Mouse (Mus musculus) neural tube, embryonic 11.5 days (tissue): ENCODE measurements around the gene Sptbn4. TPM values are rescaled to one million over a fixed set of nuclear protein-coding genes. Genes with fewer than 3 reads are reported as not detected.

Experiments
- ATAC-seq: fragments of 200-750 bp; cut with Nextera tagmentation; 2 replicates; pipeline ENCODE4 v1.8.0; 2017; ENCODE audit warnings: moderate number of reproducible peaks, mild to moderate bottlenecking, moderate TSS enrichment, moderate library complexity; ENCODE audit not compliant: insufficient read depth, low FRiP score, low TSS enrichment
- DNase-seq: peaks from one replicate; pipeline ENCODE4 v3.0.0-alpha.2; 2015; ENCODE audit warnings: low spot score
- H3K27ac ChIP-seq: fragments of 300-500 bp; sonication (generic); 2 replicates; pipeline ENCODE4 v1.5.1; 2014; ENCODE audit warnings: low read depth, mild to moderate bottlenecking, low read length
- H3K27me3 ChIP-seq: fragments of 300-500 bp; sonication (generic); 2 replicates; pipeline ENCODE4 v1.6.1; 2014; ENCODE audit warnings: mild to moderate bottlenecking, low read length, mixed read lengths; ENCODE audit not compliant: control insufficient read depth, insufficient read depth
- H3K36me3 ChIP-seq: fragments of 300-500 bp; sonication (generic); 2 replicates; pipeline ENCODE4 v1.6.1; 2014; ENCODE audit warnings: mild to moderate bottlenecking, low read length, moderate library complexity, mixed read lengths; ENCODE audit not compliant: control insufficient read depth, insufficient read depth
- H3K4me1 ChIP-seq: fragments of 300-500 bp; sonication (generic); 2 replicates; pipeline ENCODE4 v1.6.1; 2014; ENCODE audit warnings: low read length, mixed read lengths; ENCODE audit not compliant: control insufficient read depth, insufficient read depth
- H3K4me2 ChIP-seq: fragments of 300-500 bp; sonication (generic); 2 replicates; pipeline ENCODE4 v1.6.1; 2014; ENCODE audit warnings: low read depth, mild to moderate bottlenecking, moderate library complexity
- H3K4me3 ChIP-seq: fragments of 300-500 bp; sonication (generic); 2 replicates; pipeline ENCODE4 v1.5.1; 2014; ENCODE audit warnings: low read depth, low read length
- H3K9ac ChIP-seq: fragments of 300-500 bp; sonication (generic); 2 replicates; pipeline ENCODE4 v1.6.1; 2014; ENCODE audit warnings: mild to moderate bottlenecking, low read length
- H3K9me3 ChIP-seq: fragments of 300-500 bp; sonication (generic); 2 replicates; pipeline ENCODE4 v1.6.1; 2016; ENCODE audit warnings: low read length; ENCODE audit not compliant: control insufficient read depth
- WGBS: fragments of 180-500 bp; shearing (Covaris S2); extraction: QIAGEN DNeasy Blood & Tissue Kit; methylation state at CpG from one replicate; pipeline ENCODE4 v1.1.7; 2014; 5-methylcytosine and 5-hydroxymethylcytosine counted together
- polyA plus RNA-seq: library from polyadenylated mRNA; unstranded; fragments of >200 nt; fragmentation: Nextera tagmentation; extraction: Ambion mirVana; gene quantifications from 2 replicates; pipeline ENCODE4 v1.2.1, GENCODE M21; 2014

Gene Sptbn4
- polyA plus RNA-seq, 1 experiment from 2014 or later = 0.34 TPM

GRCm38 (mm10) chr7:27467648-27468047 lies 20.2 kb upstream of the Sptbn4 start:
- Histone ChIP-seq H3K27ac (no peak overlapping the region), H3K4me1 (no peaks in the 10 kb centered on the region), H3K9ac (no peak overlapping the region), H3K4me2 (no peak overlapping the region), H3K36me3 (no peaks in the 10 kb centered on the region), H3K27me3 (no peaks in the 10 kb centered on the region), H3K9me3 (no peaks in the 10 kb centered on the region), H3K4me3 (no peak overlapping the region)
- no peak for DNase-seq
- WGBS = 53% methylated on average over 4 of the region's 4 CpGs
- no peak for ATAC-seq

- Histone ChIP-seq H3K36me3 (no peaks in the 10 kb centered on the region), H3K9ac (no peak overlapping the region), H3K4me2 (no peak overlapping the region), H3K27ac (no peak overlapping the region), H3K4me3 (no peak overlapping the region), H3K4me1 (no peaks in the 10 kb centered on the region), H3K27me3 (no peaks in the 10 kb centered on the region), H3K9me3 (no peaks in the 10 kb centered on the region)
- DNase-seq (no peak), ATAC-seq (no peak)
- WGBS = 87% methylated on average over 6 of the region's 6 CpGs
Measured at GRCm38 (mm10) chr7:27460477-27460876, 13.0 kb upstream of the Sptbn4 start.

GRCm38 (mm10) chr7:27459640-27460039 lies 12.2 kb upstream of the Sptbn4 start:
- H3K4me1 ChIP-seq = no peaks in the 10 kb centered on the region
- WGBS = 95% methylated on average over 5 of the region's 5 CpGs

GRCm38 (mm10) chr7:27458614-27459013 lies 11.1 kb upstream of the Sptbn4 start:
- no peak overlapping the region for H3K27ac ChIP-seq
- H3K4me1 ChIP-seq = no peaks in the 10 kb centered on the region
- H3K4me2 ChIP-seq = no peak overlapping the region
- H3K27me3 ChIP-seq = no peaks in the 10 kb centered on the region
- no peaks in the 10 kb centered on the region for H3K36me3 ChIP-seq
- WGBS = 88% methylated on average over 4 of the region's 4 CpGs
- DNase-seq (no peak), ATAC-seq (no peak)
- H3K4me3 ChIP-seq = no peak overlapping the region
- H3K9me3 ChIP-seq = no peaks in the 10 kb centered on the region
- no peak overlapping the region for H3K9ac ChIP-seq

More at GRCm38 (mm10) chr7:27459640-27460039, 12.2 kb upstream of the Sptbn4 start:
- Histone ChIP-seq H3K4me3 (no peak overlapping the region), H3K27ac (no peak overlapping the region), H3K9ac (no peak overlapping the region), H3K9me3 (no peaks in the 10 kb centered on the region), H3K36me3 (no peaks in the 10 kb centered on the region), H3K4me2 (no peak overlapping the region), H3K27me3 (no peaks in the 10 kb centered on the region)
- DNase-seq (no peak), ATAC-seq (no peak)

GRCm38 (mm10) chr7:27455273-27455672 lies 7.8 kb upstream of the Sptbn4 start:
- no peaks in the 10 kb centered on the region for H3K9me3 ChIP-seq
- no peak overlapping the region for H3K4me2 ChIP-seq
- H3K4me3 ChIP-seq = no peak overlapping the region
- H3K27ac ChIP-seq = no peak overlapping the region
- H3K4me1 ChIP-seq = no peaks in the 10 kb centered on the region
- H3K27me3 ChIP-seq = no peaks in the 10 kb centered on the region
- 89% methylated on average over 3 of the region's 3 CpGs for WGBS
- DNase-seq (no peak), ATAC-seq (no peak)
- no peaks in the 10 kb centered on the region for H3K36me3 ChIP-seq
- no peak overlapping the region for H3K9ac ChIP-seq

- Histone ChIP-seq H3K27me3 (no peaks in the 10 kb centered on the region), H3K9me3 (no peaks in the 10 kb centered on the region), H3K36me3 (no peaks in the 10 kb centered on the region), H3K4me1 (no peaks in the 10 kb centered on the region), H3K27ac (no peak overlapping the region), H3K4me3 (no peak overlapping the region), H3K9ac (no peak overlapping the region), H3K4me2 (no peak overlapping the region)
- DNase-seq (no peak), ATAC-seq (no peak)
- WGBS = 80% methylated on average over 10 of the region's 10 CpGs
Measured at GRCm38 (mm10) chr7:27454461-27455121, 7.1 kb upstream of the Sptbn4 start.

- 58% methylated on average over 13 of the region's 13 CpGs for WGBS
- Histone ChIP-seq H3K27ac (no peak overlapping the region), H3K36me3 (no peaks in the 10 kb centered on the region), H3K9me3 (no peaks in the 10 kb centered on the region), H3K27me3 (no peaks in the 10 kb centered on the region), H3K9ac (no peak overlapping the region), H3K4me1 (no peaks in the 10 kb centered on the region), H3K4me3 (no peak overlapping the region), H3K4me2 (no peak overlapping the region)
- ATAC-seq (no peak), DNase-seq (no peak)
Measured at GRCm38 (mm10) chr7:27452206-27452770, 4.8 kb upstream of the Sptbn4 start.

GRCm38 (mm10) chr7:27451359-27451758 lies 3.9 kb upstream of the Sptbn4 start:
- WGBS = 89% methylated on average over 2 of the region's 2 CpGs
- H3K27ac ChIP-seq = no peak overlapping the region
- DNase-seq (no peak), ATAC-seq (no peak)
- no peak overlapping the region for H3K4me2 ChIP-seq
- H3K4me1 ChIP-seq = peaks cover 2% of the 10 kb centered on the region; the same call in 1 of the 2 replicates
- H3K36me3 ChIP-seq = no peaks in the 10 kb centered on the region
- no peak overlapping the region for H3K9ac ChIP-seq
- no peaks in the 10 kb centered on the region for H3K9me3 ChIP-seq
- peaks cover 8% of the 10 kb centered on the region for H3K27me3 ChIP-seq
- H3K4me3 ChIP-seq = no peak overlapping the region

- 60% methylated on average over 10 of the region's 10 CpGs for WGBS
- Histone ChIP-seq H3K4me1 (peaks cover 5% of the 10 kb centered on the region; the same call in 1 of the 2 replicates), H3K9me3 (no peaks in the 10 kb centered on the region), H3K4me3 (no peak overlapping the region), H3K9ac (no peak overlapping the region), H3K4me2 (no peak overlapping the region), H3K27ac (no peak overlapping the region), H3K27me3 (peaks cover 27% of the 10 kb centered on the region), H3K36me3 (no peaks in the 10 kb centered on the region)
- DNase-seq (peak; percentile 45), ATAC-seq (no peak)
Measured at GRCm38 (mm10) chr7:27449256-27449862, 1.9 kb upstream of the Sptbn4 start.
